Mouse (Mus musculus) heart, adult 8-10 months (tissue): ENCODE measurements around the gene Ffar1. TPM values are rescaled to one million over a fixed set of nuclear protein-coding genes. Genes with fewer than 3 reads are reported as not detected.
A peak's percentile ranks its signal among the peaks of the same experiment; 100 is the strongest.

Experiments used
- DNase-seq: peaks from one replicate; pipeline ENCODE4 v3.0.0; 2022; ENCODE audit warnings: low spot score
- total RNA-seq, 4 experiments: library from RNA; stranded (reverse); gene quantifications; 2 replicates each; pipeline ENCODE4 v1.2.4; 2022

The Ffar1 gene
- total RNA-seq, result not detected

DNA sequence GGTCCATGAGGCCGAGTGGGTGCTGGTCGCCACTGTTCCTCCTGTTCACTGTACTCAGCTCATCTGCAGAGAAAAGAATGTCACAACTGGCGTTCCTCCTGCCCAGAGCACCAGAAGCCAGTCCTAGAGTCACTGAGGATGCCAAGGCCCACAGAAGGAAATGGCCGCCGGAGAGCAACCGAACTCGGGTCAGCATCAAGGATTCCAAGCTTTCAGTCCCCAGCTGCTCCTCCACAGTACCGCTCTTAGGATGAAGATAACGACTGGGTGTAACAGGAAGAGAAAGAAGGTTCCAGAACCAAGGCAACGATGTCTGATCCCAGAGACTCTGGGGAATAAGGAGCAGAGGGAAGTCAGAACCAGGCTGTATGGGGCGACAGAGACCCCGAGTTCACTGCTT lies at the start of gene Ffar1:
Gene Ffar1 (minus strand): TSS at position 101 of the 400 bp plus-strand sequence.
- DNase-seq, result no peak

DNA sequence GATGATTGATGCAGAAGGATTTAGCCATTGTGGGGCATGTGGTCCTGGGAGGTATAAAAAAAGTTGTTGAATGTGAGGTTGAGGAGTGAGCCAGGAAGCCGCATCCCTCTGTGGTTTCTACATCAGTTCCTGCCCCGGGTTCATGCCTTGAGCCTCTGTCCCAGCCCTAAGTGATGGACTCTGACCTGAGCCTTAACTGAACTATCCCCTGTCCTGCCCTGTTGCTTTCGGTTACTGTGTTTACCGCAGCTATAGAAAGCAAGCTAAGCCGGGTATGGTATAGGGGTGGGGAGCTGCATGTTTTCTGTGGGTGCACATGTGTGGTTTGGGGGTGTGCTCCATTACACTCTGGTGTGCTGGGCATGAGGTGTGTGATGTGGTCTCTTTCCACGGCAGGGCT lies 48.4 kb upstream of the Ffar1 start:
- DNase-seq, result no peak

DNA sequence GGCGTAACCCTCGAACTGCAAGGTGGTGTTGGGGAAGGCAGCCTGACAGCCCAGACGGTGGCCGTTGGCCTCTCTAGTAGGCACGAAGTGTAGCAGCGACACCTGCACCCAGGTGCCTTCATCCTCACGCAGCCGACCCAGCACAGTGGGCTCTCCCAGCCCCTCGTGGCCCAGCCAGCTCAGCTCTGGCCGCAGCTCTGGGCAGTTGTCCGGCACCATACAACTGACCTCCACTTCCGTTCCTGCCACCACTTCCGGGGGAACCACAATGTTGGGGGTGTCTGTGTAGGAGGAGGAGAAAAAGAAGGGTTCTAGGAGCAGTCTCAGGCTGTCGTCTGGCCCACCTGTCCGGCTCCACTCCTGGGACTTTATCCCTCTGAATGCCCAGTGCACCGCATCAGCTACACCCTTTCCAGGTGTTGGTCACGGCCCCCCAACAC lies 47.6 kb upstream of the Ffar1 start:
- no peak for DNase-seq

DNA sequence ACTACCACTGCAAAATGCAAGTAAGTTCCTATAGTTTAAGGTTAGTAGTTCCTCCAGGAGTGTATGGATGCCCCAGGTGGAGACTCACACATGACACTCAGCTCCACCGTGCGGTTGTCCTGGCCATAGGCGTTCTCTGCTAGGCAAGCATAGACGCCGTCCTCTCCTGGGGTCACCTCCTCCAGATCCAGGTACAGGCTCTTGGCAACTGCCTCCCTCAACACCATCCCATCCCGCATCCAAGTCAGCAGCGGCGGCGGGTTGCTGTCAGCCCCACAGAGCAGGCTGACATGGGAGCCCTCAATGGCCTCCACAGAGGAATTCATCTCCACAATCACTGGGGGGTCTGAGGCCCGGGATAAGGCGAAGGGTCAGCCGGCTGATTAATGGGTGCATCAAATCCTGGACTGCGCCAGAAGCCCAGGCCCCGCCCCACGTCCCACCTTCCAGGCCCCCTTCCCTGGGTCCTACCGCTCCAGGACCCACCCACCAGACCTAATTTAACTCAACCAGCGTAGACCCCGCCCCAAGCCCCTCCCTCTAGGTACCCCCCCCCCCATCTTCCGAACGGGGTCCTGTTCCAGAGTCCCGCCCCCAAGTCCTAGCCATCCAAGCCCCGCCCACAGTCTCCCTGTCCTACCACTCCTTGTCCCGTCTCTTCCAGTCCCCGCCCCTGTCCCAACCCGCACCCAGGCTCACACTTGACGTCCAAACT lies 47.1 kb upstream of the Ffar1 start:
- no peak for DNase-seq

DNA sequence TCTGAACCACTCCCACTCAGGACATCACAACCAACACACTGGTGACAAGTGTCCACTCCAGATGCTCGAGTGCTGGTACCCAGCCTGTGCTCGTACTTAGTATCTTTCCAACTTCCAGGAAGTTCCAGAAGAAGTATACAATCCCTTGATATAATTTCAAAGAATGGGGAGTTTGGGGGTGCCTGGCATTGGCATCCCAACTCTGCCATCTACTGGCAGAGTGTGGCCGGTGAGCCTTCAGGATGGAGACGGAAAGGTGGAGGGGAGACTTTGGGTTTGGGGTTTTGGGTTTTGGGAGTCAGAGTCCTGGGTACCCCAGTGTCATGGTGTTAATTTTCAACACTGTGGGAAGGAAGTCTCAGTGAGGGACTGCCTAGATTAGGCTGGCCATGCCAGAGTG lies 42.7 kb upstream of the Ffar1 start:
- DNase-seq, result no peak

DNA sequence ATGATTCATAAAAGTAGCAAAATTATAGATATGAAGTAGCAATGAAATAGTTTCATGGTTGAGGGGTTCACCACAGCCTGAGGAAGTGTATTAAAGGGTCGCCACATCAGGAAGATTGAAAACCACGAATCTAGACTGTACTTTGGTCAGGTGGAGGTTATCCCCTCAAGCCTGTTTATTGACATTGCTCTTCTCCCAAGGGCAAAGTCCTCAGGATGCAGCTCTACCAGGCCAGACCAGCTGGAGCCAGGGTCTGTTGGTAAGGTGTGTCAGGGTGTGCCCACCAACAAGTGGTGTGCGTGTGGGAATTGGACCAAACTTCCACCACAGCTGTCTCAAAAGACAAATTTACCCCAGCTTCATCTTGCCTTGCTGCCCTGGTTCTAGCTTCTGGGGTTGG lies 33.9 kb upstream of the Ffar1 start:
- no peak for DNase-seq

DNA sequence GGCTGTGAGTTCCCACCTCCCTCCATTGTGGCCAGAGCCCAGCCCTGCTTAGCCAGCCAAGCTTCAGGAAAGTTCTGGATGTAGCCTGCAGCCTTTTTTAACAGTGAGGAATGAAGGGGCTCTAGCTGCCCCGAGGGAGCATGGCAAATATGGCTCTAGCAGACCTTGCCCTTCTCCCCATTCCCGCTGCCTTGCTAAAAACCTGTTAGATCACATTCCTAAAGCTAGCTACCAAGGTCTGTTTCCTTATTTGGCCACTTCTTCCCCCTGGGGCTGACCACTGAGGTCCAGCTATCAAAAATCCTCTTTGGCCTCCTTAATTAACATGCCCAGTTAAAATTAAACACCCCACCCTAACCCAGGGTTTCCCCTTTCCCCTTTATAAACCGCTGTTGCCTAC lies 31.2 kb upstream of the Ffar1 start:
- no peak for DNase-seq

DNA sequence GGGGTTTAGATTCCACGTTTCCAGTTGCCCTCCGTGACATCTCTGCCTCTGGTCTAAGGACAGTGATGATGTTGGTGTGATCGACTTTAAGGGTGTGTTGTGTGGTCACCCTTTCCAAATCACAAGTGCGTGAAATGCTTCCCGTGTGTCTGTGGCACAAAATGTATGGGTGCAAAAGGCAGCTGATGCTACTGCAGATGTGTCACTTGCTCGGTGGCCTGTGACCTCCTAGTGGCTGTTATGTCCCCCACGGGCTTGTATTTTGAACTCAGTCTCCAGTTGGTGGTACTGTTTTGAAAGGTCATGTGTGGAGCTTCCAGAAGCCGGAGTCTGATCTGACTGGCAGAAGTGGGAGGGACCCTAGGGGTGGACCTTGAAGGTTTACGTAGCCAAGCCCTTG lies 30.4 kb upstream of the Ffar1 start:
- no peak for DNase-seq

DNA sequence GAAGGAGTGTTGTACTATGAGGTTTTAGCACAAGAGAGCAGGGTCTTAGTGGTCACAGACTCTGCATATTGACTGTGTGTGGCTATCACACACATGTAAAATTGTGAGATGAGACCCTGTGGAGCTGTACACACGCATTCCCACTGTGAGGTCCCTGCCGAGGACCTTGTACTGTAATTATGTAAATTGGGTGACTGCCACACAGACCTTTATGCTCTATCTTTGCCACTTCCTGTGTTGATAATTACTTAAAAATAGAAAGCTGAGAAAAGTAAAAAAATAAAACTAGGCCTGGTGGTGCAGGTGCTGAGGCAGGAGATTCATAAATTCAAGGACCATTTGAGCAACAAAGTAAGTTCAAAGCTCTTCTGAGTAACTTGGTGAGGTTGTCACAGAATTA lies 29.3 kb upstream of the Ffar1 start:
- DNase-seq, result no peak

DNA sequence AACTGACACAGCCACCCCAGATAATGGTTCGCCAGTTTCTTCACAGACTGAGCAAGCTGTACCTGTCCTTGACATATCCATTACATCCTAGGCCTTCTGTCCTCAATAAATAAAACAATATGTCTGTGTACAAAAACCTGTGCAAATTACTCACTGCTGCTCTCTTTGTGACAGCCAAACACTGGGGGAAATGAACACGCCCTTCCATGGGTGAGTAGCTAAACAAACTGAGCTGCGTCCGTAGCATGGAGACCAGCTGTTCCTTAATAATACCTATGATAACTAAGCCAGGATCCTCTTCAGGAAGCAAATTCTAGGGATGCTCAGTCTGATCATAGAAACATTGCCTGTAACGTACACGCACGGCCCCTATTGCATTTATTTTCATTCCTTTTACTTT lies 27.4 kb upstream of the Ffar1 start:
- no peak for DNase-seq

DNA sequence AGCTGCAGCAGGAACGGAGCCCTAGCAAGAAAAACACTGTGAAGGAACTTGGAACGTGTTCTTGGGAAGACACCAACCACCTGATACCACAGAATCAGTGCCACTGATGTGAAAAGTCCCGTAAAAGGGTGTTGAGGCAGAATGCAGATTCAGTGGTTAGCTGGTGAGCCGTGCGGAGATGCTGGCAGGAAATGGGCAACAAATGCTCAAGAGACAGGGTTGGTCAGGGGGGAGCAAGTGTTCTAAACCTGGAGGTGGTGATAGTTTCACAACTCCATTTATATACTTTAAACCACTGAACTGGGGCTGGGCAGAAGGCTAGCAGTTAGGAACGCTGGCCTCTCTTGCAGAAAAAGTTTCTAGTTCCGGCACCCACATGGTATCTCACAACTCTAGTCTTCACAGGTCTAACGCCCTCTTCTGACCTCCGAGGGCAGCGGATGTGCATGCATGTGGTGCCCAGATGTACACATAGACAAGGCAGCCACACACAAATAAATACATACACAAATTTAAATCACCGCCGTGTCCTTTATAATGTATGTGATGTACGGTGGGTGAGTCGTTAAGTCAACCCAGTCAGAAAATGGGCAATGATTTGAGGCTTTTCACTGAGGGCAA lies 26.3 kb upstream of the Ffar1 start:
- peak; percentile 4 for DNase-seq

DNA sequence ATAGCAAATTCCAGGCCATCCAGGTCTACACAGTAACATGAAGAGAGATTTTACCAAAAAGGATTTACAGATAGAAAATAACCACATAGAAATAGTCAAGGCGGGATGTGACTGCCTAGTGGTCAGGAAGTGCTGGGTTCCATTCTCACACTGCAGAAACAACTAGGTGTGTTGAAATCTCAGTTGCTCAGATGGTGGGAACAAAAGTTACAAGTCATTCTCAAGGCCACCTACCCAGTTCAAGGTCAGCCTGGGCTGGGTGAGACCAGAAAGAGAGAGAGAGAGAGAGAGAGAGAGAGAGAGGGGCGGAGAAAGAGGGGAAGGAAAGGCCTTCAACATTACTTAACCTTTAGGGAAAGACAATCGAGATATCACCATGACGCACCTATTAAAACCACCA lies 25.5 kb upstream of the Ffar1 start:
- no peak for DNase-seq

DNA sequence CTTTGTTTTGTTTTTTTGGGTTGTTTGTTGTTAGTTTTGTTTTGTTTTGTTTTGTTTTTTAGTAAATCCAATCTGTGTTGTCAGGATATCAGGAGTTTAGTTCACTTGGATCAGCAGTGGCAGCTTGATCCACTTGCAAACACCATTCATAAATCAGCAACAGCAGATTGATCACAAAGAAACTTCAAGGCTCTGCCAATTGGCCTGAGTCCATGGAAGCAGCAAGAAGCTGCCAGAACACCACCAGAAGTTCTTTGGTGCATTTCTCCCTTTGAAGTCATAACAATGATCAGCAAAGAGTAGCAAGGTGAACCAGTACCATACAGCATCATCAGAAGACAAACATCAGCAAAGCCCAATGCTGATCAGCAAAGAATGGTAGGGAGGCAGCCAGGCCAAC lies 22.7 kb upstream of the Ffar1 start:
- DNase-seq, result no peak

DNA sequence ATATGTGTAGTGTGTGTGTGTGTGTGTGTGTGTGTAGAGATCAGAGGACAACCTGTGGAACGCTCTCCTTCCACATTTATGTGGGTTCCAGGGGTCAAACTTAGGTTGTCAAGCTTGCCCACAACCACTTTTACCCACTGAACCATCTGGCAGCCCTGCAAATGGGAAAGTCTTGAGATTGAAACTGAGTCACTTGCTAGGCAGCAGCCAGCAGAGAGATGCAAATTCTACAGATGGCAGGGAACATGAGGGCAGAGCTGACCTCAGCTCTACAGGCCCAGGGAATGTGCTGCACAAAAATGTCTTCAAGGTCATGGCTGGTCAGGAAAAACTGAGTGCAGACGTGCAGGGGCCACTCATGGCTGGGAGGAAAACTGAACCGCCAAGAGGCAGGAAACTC lies 20.0 kb upstream of the Ffar1 start:
- DNase-seq, result no peak

DNA sequence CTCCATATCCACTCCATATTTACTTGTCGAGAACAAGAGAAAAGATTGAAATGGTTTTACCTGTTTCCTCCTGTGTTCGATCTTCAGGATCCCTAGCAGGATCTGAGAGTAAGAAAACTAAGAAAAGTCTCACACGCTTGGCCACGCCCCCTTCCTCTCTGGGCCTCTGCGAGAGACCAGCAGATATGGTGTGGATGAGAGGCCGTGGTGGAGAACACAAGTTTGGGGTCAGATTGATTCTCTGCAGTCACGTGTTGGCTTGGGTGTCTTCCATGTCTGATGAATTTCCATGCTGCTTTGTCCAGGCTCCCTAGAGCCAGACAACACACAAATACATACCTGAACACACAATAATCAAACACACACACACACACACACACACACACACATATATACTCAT lies 18.8 kb upstream of the Ffar1 start, which contains the start of gene Cd22:
Gene Cd22 (minus strand): TSS at position 167 of the 400 bp plus-strand sequence.
- no peak for DNase-seq

DNA sequence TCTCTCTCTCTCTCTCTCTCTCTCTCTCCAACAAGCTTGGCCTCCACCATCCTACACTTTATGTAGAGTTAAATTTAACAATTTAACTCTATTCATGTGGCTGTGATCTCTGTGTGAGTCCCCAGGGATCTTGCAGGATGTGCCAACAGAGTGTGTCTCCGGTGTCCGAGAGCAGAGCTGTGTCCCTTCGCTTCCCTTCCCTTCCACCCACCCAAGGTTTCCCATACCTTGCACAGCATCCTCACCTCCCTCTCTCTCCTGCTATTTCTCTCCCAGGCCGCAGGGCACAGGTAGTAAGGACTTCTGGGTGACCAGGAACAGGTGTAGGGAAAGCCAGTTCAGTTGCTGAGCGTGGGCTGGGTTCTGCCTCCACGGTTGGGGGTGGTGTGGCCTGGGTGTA lies 17.6 kb upstream of the Ffar1 start:
- no peak for DNase-seq

DNA sequence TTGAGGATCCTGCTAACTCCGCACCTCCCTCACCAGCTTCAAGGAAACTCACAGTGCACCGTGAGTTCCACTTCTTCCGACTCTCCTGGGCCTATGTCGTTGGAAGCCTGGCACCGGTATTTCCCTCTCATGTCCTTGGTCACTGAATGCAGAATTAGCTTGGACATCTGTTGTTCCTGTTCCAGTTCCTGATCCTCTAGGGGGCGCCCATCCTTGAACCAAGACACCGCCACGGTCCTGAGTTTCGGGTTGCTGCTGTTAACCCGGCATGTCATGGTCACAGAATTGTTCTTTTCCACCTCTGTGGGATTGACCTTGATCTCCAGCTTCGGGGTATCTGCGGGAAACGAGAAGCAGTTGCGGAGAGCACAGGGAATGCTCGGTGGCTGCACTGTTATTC lies 11.7 kb upstream of the Ffar1 start:
- DNase-seq, result peak; percentile 53

DNA sequence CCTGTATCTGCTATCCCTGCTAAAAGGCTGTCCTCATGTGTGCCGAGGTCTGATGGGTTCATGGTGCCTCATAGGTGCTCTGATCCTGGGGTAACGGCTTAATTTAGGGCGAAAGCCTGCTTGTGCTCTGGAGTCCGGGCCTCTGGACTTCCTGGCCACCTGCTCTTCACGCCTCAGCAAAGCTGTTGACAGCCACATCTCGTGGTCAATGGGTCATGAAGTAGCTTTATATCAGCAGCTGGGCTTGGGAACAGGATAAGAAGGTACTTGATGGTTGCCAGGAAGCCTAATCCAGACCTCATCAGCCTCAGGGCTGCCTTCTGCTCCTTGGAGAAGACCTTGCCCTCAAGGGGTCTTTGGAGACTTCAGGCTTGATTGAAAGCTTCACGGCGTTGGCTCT lies 2.0 kb upstream of the Ffar1 start:
- DNase-seq, result no peak

DNA sequence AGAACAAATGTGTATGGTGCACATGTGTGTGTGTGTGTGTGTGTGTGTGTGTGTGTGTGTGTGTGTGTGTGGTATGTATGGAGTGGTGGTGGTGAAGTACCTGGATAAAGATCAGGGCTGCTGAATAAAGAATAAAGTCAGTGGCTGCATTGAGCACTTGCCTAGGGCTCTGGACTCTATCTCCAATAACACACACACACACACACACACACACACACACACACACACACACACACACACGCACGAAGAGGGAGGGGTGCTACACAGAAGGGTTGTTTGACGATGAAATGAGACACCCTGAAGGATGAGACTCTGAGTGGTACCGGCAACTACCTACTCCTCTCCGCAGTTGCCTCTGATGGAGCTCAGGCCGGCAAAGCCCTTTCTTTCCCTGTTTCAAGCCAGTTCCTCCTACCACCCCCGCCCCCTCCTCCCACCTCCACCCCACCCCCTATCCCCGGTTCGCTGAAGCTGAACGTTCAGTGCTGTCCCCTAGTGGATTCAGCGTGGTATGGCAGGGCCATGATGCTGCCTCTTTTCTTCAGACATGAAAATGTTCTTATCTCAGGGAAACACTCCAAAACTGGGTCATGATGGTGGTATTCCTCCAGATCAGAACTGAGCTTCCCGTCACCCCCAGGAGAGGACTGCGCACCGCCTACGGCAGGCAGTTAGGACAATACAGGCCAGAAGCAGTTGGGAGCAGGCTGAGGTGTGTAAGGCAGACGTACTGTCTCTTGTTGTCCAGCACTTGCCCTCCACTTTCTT lies 1.5 kb downstream of the Ffar1 start:
- DNase-seq, result no peak

DNA sequence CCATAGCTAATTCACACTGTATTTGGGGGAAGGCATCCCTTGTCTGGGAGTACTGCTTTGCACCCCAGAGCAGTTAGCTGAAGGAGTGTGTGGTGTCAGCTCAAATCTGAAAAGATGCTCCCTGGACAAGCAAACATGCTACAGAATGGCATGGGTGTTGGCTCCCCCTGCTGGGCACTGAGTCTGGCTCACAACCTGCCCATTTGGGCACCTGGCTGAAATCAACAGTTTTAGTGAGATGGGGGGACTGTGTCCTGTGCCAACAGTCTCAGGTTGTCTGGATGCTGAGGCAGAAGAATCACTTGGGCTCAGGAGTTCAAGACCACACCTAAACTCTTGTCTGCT lies 2.1 kb downstream of the Ffar1 start:
- DNase-seq, result peak; percentile 28

DNA sequence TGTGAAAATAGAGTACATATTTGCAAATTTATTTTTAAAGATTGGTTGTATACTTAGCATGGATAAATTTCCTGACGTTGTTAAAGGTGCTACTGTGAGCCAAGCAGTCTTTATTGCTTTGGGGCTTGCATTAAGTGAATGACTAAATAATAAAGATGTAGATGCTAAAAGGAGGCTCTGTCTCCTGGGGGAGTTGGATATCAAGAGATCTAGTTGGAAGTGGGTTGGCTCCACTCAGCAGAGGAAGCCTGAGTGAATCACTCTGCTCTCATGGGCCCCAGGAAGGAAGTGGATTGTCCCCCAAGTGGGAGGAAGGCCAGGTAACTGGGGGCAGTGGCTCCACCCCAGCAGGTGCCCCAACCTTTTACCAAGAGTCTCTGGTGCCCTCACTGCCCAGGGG lies 3.6 kb downstream of the Ffar1 start:
- DNase-seq, result no peak

DNA sequence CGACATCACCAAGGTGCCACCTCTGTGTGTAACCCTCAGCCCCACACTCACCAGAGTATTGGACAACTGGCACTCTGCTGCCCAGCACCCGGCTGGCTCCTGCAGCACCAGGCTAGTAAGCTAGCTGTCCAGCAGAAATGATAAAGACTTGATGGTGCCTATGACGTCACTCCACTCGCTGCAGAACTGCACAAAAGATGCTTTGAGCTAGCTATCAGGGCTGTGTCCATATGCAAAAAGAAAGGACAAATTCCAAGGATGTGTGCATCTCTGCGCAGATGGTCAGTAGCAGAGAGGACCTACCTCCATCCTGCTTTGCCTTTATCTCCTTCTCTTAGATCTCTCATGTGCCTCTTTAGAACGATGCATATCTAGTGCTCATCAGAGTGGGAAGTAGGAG lies 5.3 kb downstream of the Ffar1 start, which contains the start of gene Ffar3:
Gene Ffar3 (minus strand): TSS at position 101 of the 400 bp plus-strand sequence.
- no peak for DNase-seq

DNA sequence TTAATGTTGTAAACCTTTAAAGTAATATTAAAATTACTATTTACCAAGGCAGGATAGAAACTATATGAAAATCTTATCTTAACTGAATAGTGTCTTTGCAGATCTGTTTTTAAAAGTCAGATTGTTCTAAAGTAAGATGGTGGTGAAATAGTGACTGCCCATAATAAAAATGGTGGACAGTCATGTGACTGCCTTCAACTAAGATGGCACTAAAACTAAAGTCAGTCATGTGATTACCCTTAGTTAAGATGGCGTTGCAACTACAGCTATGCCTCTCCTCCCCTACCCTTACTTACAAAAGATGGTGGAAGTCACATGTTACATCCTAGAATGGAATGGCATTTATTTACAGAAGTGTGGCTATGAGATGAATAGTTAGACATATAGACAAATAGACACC lies 9.9 kb downstream of the Ffar1 start:
- no peak for DNase-seq
